Mouse (Mus musculus): ENCODE measurements at regions not wholly inside any gene's neighbourhood (a gene's known extent, or its start where the extent isn't known, plus 50 kb on each side); places are given as distances from the start of the nearest gene placed in this dataset.

DNA sequence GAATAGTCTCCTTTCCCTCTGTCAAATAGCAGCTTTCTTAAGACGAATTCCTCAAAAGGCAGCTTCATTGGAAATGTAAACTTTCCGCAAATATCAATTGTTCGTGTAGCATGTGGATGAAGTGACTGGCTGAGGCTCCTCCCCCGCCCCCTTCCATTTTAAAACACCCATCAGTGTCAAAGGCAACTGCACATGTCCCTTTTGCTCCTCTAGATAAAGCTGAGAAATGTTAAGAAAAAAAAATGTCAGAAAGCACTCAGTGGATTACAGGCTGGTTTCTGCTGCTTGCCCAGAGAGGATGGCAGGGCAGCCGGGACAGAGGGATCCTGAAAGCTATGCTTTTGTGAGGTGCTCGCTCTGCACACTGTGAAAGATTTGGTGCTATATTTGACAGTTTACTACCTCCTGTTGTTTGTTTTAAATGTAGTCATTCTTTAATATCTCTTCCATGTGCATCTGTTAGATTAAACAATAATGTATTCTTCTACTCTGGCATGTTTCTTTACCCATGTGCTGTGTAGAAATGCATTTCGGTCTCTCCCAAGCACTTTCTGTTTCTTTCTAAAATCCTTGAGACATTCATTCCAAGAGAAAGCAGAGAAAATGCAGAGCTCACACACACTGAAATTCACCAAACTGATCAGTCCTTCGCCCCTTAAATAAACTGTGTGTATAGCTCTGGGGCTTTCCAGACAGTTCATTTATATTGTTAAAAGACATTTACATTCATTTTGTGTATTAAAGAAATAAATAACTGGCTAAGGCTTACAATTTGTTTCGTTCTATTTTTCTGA is 263.9 kb downstream of the Meis1 start:
- H3K27me3 ChIP-seq (ENCODE audit: control insufficient read depth, insufficient read depth, low read length) = no peaks in the 10 kb centered on the region
- H3K9ac ChIP-seq (replicated peaks; ENCODE audit: low read depth, low read length) = no peak overlapping the region
- no peak overlapping the region for H3K4me3 ChIP-seq (ENCODE audit: low read depth, low read length)
- DNase-seq (ENCODE audit: low spot score) = no peak
- H3K27ac ChIP-seq (ENCODE audit: low read depth) = no peak overlapping the region
- TF ChIP-seq CTCF (IDR thresholded peaks at IDR 0.05; ENCODE audit: low read depth) = no peak
- TF ChIP-seq EP300 (IDR thresholded peaks at IDR 0.05; ENCODE audit: low read depth) = no peak
- H3K4me2 ChIP-seq (ENCODE audit: low read depth, low read length) = no peak overlapping the region
- 54% methylated on average over 9 of the region's 9 CpGs for WGBS
- no peaks in the 10 kb centered on the region for H3K9me3 ChIP-seq (replicated peaks; ENCODE audit: control insufficient read depth, low read length)
- no peaks in the 10 kb centered on the region for H3K4me1 ChIP-seq (ENCODE audit: control insufficient read depth, insufficient read depth)
- no peaks in the 10 kb centered on the region for H3K36me3 ChIP-seq (replicated peaks; ENCODE audit: control insufficient read depth, insufficient read depth, low read length)
- ATAC-seq (ENCODE audit: insufficient read depth, low read depth) = no peak

DNA sequence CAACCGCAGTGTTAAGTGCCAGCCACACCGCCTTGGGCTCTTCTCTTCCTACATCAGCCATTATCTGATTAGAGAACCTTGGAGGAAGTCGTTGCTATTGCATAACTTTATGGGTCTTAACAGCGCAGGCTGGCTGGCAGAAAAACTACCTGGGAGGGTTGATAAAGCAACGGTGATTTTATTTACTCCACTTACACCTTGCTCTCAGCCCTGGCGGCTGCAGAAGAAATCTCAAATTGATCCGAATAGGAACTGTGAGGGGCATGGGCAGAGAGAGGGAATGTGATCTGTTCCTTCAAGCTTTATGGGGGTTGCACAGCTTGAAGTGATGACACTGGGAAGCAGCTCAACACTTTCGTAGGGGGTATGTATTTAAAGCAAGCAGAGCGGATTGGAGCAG is 264.9 kb downstream of the Meis1 start:
- no peak overlapping the region for H3K27ac ChIP-seq (ENCODE audit: low read depth)
- DNase-seq (ENCODE audit: low spot score) = no peak
- H3K9me3 ChIP-seq (replicated peaks; ENCODE audit: control insufficient read depth, low read length) = no peaks in the 10 kb centered on the region
- no peak for TF ChIP-seq EP300 (IDR thresholded peaks at IDR 0.05; ENCODE audit: low read depth)
- no peak for TF ChIP-seq CTCF (IDR thresholded peaks at IDR 0.05; ENCODE audit: low read depth)
- H3K4me3 ChIP-seq (ENCODE audit: low read depth, low read length) = no peak overlapping the region
- no peaks in the 10 kb centered on the region for H3K36me3 ChIP-seq (replicated peaks; ENCODE audit: control insufficient read depth, insufficient read depth, low read length)
- H3K27me3 ChIP-seq (ENCODE audit: control insufficient read depth, insufficient read depth, low read length) = no peaks in the 10 kb centered on the region
- no peak overlapping the region for H3K4me2 ChIP-seq (ENCODE audit: low read depth, low read length)
- no peaks in the 10 kb centered on the region for H3K4me1 ChIP-seq (ENCODE audit: control insufficient read depth, insufficient read depth)
- ATAC-seq (ENCODE audit: insufficient read depth, low read depth) = no peak
- WGBS = 25% methylated on average over 9 of the region's 9 CpGs
- no peak overlapping the region for H3K9ac ChIP-seq (replicated peaks; ENCODE audit: low read depth, low read length)

DNA sequence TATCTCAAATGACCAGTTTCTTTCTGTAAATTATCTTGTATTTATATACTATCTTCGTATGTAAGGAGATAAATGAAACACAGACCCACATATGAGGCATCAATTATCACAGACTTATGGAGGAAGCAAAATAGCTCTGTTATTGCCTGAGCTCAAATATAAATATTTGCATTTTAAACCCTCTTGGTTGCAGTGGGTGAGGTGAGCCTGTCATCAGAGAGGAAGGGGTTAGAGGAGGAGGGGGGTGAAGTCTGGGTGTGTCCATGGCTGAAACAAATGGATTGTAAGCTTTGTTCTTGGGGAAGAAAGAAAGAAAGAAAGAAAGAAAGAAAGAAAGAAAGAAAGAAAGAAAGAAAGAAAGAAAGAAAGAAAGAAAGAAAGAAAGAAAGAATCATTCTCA is 265.5 kb downstream of the Meis1 start:
- TF ChIP-seq EP300 (IDR thresholded peaks at IDR 0.05; ENCODE audit: low read depth) = no peak
- TF ChIP-seq CTCF (IDR thresholded peaks at IDR 0.05; ENCODE audit: low read depth) = no peak
- Histone ChIP-seq H3K4me2 (ENCODE audit: low read depth, low read length) (no peak overlapping the region), H3K27ac (ENCODE audit: low read depth) (no peak overlapping the region), H3K4me3 (ENCODE audit: low read depth, low read length) (no peak overlapping the region), H3K36me3 (replicated peaks; ENCODE audit: control insufficient read depth, insufficient read depth, low read length) (no peaks in the 10 kb centered on the region), H3K27me3 (ENCODE audit: control insufficient read depth, insufficient read depth, low read length) (no peaks in the 10 kb centered on the region), H3K9me3 (replicated peaks; ENCODE audit: control insufficient read depth, low read length) (no peaks in the 10 kb centered on the region), H3K9ac (replicated peaks; ENCODE audit: low read depth, low read length) (no peak overlapping the region), H3K4me1 (ENCODE audit: control insufficient read depth, insufficient read depth) (no peaks in the 10 kb centered on the region)
- ATAC-seq (ENCODE audit: insufficient read depth, low read depth) (no peak), DNase-seq (ENCODE audit: low spot score) (no peak)
- WGBS = 66% methylated on average over 1 of the region's 1 CpGs

DNA sequence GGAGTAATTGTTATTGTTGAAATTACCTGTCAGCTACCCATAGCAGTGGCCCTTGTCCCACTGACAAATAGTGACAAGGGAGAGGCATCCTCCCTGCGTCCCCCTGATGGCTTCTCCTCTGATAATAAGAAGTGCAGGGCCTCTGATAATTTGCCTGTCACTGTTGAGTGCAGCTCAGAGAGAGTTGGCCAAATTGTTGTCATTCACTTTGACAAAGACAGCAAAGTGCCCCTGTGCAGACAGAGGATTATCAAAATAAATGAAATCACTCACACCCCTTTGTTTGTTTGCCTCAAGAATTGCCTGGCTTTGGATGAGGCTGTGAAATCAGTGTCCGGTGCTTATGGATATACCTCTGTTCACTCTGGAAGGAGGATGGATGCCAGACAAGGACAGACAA is 266.3 kb downstream of the Meis1 start:
- no peaks in the 10 kb centered on the region for H3K27me3 ChIP-seq (ENCODE audit: control insufficient read depth, insufficient read depth, low read length)
- no peaks in the 10 kb centered on the region for H3K9me3 ChIP-seq (replicated peaks; ENCODE audit: control insufficient read depth, low read length)
- ATAC-seq (ENCODE audit: insufficient read depth, low read depth) (no peak), DNase-seq (ENCODE audit: low spot score) (no peak)
- no peaks in the 10 kb centered on the region for H3K4me1 ChIP-seq (ENCODE audit: control insufficient read depth, insufficient read depth)
- no peak for TF ChIP-seq EP300 (IDR thresholded peaks at IDR 0.05; ENCODE audit: low read depth)
- TF ChIP-seq CTCF (IDR thresholded peaks at IDR 0.05; ENCODE audit: low read depth) = no peak
- no peaks in the 10 kb centered on the region for H3K36me3 ChIP-seq (replicated peaks; ENCODE audit: control insufficient read depth, insufficient read depth, low read length)
- H3K27ac ChIP-seq (ENCODE audit: low read depth) = no peak overlapping the region
- WGBS = 56% methylated on average over 2 of the region's 2 CpGs
- no peak overlapping the region for H3K4me2 ChIP-seq (ENCODE audit: low read depth, low read length)
- no peak overlapping the region for H3K9ac ChIP-seq (replicated peaks; ENCODE audit: low read depth, low read length)
- no peak overlapping the region for H3K4me3 ChIP-seq (ENCODE audit: low read depth, low read length)

DNA sequence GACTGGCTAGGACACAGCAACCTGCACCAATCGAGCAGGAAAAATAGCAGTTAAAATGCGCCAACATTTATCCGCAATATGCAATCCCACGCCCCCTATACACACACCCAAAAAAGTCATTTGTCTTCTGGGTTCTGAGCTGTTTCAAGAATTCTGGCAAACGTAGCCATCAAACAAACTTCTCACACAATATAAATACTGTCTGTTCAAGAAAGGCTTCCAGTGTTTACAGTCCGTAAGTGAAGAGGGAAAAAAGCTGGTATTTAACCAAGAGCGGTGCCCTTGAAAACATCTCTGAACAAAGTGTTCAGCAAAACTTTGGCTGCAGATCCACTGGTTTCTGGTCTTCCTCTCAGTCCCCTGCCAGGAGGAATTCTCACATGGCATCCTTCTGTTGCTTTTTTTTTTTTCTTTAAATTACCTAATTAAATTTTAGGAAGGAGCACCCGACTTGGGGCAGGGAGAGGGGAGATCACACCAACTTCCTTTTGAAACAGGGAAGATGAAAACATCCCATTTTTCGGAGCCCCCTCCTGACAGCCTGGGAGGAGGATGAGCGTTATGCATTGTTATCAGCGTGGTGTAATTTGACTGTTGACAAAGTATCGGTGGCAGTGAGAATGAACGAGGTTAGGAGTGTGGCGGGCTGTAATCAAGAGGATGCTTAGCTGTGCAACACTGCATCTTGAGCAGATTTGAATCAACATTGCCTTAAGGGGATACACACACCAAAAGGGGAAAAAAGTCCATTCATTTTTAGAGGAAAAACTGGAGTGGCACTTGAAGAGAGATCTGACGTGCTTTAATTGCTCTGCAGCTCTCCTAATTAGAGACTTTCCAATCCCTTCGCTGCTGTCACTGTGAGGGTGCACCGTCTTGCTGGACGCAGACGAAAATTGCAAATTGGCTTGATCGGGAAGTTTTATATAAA is 267.6 kb downstream of the Meis1 start:
- TF ChIP-seq EP300 (IDR thresholded peaks at IDR 0.05; ENCODE audit: low read depth) (no peak), CTCF (IDR thresholded peaks at IDR 0.05; ENCODE audit: low read depth) (no peak)
- ATAC-seq (ENCODE audit: insufficient read depth, low read depth) = no peak
- H3K4me1 ChIP-seq (ENCODE audit: control insufficient read depth, insufficient read depth) = no peaks in the 10 kb centered on the region
- no peaks in the 10 kb centered on the region for H3K27me3 ChIP-seq (ENCODE audit: control insufficient read depth, insufficient read depth, low read length)
- H3K36me3 ChIP-seq (replicated peaks; ENCODE audit: control insufficient read depth, insufficient read depth, low read length) = no peaks in the 10 kb centered on the region
- peak overlapping the region; percentile 40 for H3K4me2 ChIP-seq (ENCODE audit: low read depth, low read length)
- no peak for DNase-seq (ENCODE audit: low spot score)
- WGBS = 34% methylated on average over 20 of the region's 20 CpGs
- H3K27ac ChIP-seq (ENCODE audit: low read depth) = no peak overlapping the region
- no peaks in the 10 kb centered on the region for H3K9me3 ChIP-seq (replicated peaks; ENCODE audit: control insufficient read depth, low read length)
- H3K9ac ChIP-seq (replicated peaks; ENCODE audit: low read depth, low read length) = no peak overlapping the region
- H3K4me3 ChIP-seq (ENCODE audit: low read depth, low read length) = peak overlapping the region; percentile 2; the same call in 1 of the 2 replicates
